Mouse (Mus musculus): Measurements from ENCODE around the gene Parg.

Parg gene

GRCm38 (mm10) chr14:32201791-32202451 lies at the start of gene Parg, which contains the start of gene Timm23:
Gene Parg (plus strand): TSS chr14:32201949.
Gene Timm23 (minus strand): TSS chr14:32201898.
- Histone ChIP-seq H3K36me3 (ENCODE audit: control insufficient read depth, insufficient read depth, low read length, poor library complexity, severe bottlenecking) (0 out of 2 replicates have a peak, but pooled peaks cover 2% of the 10 kb centered on the region), H3K27me3 (ENCODE audit: control insufficient read depth, insufficient read depth, low read length, poor library complexity, severe bottlenecking) (no peaks in the 10 kb centered on the region)
- DNase-seq (ENCODE audit: low read depth, low spot score), result peak; percentile 83

- no peak for DNase-seq (ENCODE audit: low read depth, low spot score)
- no peaks in the 10 kb centered on the region for H3K36me3 ChIP-seq (ENCODE audit: control insufficient read depth, insufficient read depth, low read length, poor library complexity, severe bottlenecking)
Observed at GRCm38 (mm10) chr14:32152243-32152965, 49.3 kb upstream of the Parg start.

GRCm38 (mm10) chr14:32153156-32153555 lies 48.6 kb upstream of the Parg start:
- no peaks in the 10 kb centered on the region for H3K27me3 ChIP-seq (ENCODE audit: control insufficient read depth, insufficient read depth, low read length, poor library complexity, severe bottlenecking)
- H3K36me3 ChIP-seq (ENCODE audit: control insufficient read depth, insufficient read depth, low read length, poor library complexity, severe bottlenecking), result no peaks in the 10 kb centered on the region
- DNase-seq (ENCODE audit: low read depth, low spot score), result no peak

More at GRCm38 (mm10) chr14:32152243-32152965, 49.3 kb upstream of the Parg start:
- H3K27me3 ChIP-seq (ENCODE audit: control insufficient read depth, insufficient read depth, low read length, poor library complexity, severe bottlenecking), result no peaks in the 10 kb centered on the region

GRCm38 (mm10) chr14:32154758-32155157 lies 47.0 kb upstream of the Parg start:
- Histone ChIP-seq H3K27me3 (ENCODE audit: control insufficient read depth, insufficient read depth, low read length, poor library complexity, severe bottlenecking) (no peaks in the 10 kb centered on the region), H3K36me3 (ENCODE audit: control insufficient read depth, insufficient read depth, low read length, poor library complexity, severe bottlenecking) (no peaks in the 10 kb centered on the region)
- DNase-seq (ENCODE audit: low read depth, low spot score), result no peak

- peak; percentile 76 for DNase-seq (ENCODE audit: low read depth, low spot score)
Observed at GRCm38 (mm10) chr14:32159150-32159670, 42.5 kb upstream of the Parg start.

GRCm38 (mm10) chr14:32159690-32160246 lies 42.0 kb upstream of the Parg start, which contains the start of gene Ncoa4:
Gene Ncoa4 (plus strand): TSS chr14:32159865.
- Histone ChIP-seq H3K36me3 (ENCODE audit: control insufficient read depth, insufficient read depth, low read length, poor library complexity, severe bottlenecking) (no peaks in the 10 kb centered on the region), H3K27me3 (ENCODE audit: control insufficient read depth, insufficient read depth, low read length, poor library complexity, severe bottlenecking) (no peaks in the 10 kb centered on the region)
- peak; percentile 99 for DNase-seq (ENCODE audit: low read depth, low spot score)

More at GRCm38 (mm10) chr14:32159150-32159670, 42.5 kb upstream of the Parg start:
- Histone ChIP-seq H3K36me3 (ENCODE audit: control insufficient read depth, insufficient read depth, low read length, poor library complexity, severe bottlenecking) (no peaks in the 10 kb centered on the region), H3K27me3 (ENCODE audit: control insufficient read depth, insufficient read depth, low read length, poor library complexity, severe bottlenecking) (no peaks in the 10 kb centered on the region)

- no peak for DNase-seq (ENCODE audit: low read depth, low spot score)
- Histone ChIP-seq H3K36me3 (ENCODE audit: control insufficient read depth, insufficient read depth, low read length, poor library complexity, severe bottlenecking) (no peaks in the 10 kb centered on the region), H3K27me3 (ENCODE audit: control insufficient read depth, insufficient read depth, low read length, poor library complexity, severe bottlenecking) (no peaks in the 10 kb centered on the region)
Observed at GRCm38 (mm10) chr14:32160563-32160962, 41.2 kb upstream of the Parg start.

- Histone ChIP-seq H3K27me3 (ENCODE audit: control insufficient read depth, insufficient read depth, low read length, poor library complexity, severe bottlenecking) (no peaks in the 10 kb centered on the region), H3K36me3 (ENCODE audit: control insufficient read depth, insufficient read depth, low read length, poor library complexity, severe bottlenecking) (no peaks in the 10 kb centered on the region)
- no peak for DNase-seq (ENCODE audit: low read depth, low spot score)
Observed at GRCm38 (mm10) chr14:32161090-32161885, 40.5 kb upstream of the Parg start.

- H3K27me3 ChIP-seq (ENCODE audit: control insufficient read depth, insufficient read depth, low read length, poor library complexity, severe bottlenecking), result no peaks in the 10 kb centered on the region
- H3K36me3 ChIP-seq (ENCODE audit: control insufficient read depth, insufficient read depth, low read length, poor library complexity, severe bottlenecking), result no peaks in the 10 kb centered on the region
- DNase-seq (ENCODE audit: low read depth, low spot score), result no peak
Observed at GRCm38 (mm10) chr14:32162231-32162630, 39.5 kb upstream of the Parg start.

- Histone ChIP-seq H3K36me3 (ENCODE audit: control insufficient read depth, insufficient read depth, low read length, poor library complexity, severe bottlenecking) (no peaks in the 10 kb centered on the region), H3K27me3 (ENCODE audit: control insufficient read depth, insufficient read depth, low read length, poor library complexity, severe bottlenecking) (no peaks in the 10 kb centered on the region)
- DNase-seq (ENCODE audit: low read depth, low spot score), result no peak
Observed at GRCm38 (mm10) chr14:32163203-32163888, 38.4 kb upstream of the Parg start.

- H3K27me3 ChIP-seq (ENCODE audit: control insufficient read depth, insufficient read depth, low read length, poor library complexity, severe bottlenecking), result no peaks in the 10 kb centered on the region
- no peaks in the 10 kb centered on the region for H3K36me3 ChIP-seq (ENCODE audit: control insufficient read depth, insufficient read depth, low read length, poor library complexity, severe bottlenecking)
- no peak for DNase-seq (ENCODE audit: low read depth, low spot score)
Observed at GRCm38 (mm10) chr14:32164173-32165051, 37.3 kb upstream of the Parg start.

GRCm38 (mm10) chr14:32165278-32166061 lies 36.3 kb upstream of the Parg start:
- H3K36me3 ChIP-seq (ENCODE audit: control insufficient read depth, insufficient read depth, low read length, poor library complexity, severe bottlenecking), result no peaks in the 10 kb centered on the region
- H3K27me3 ChIP-seq (ENCODE audit: control insufficient read depth, insufficient read depth, low read length, poor library complexity, severe bottlenecking), result no peaks in the 10 kb centered on the region
- peak; percentile 90 for DNase-seq (ENCODE audit: low read depth, low spot score)

- H3K36me3 ChIP-seq (ENCODE audit: control insufficient read depth, insufficient read depth, low read length, poor library complexity, severe bottlenecking), result no peaks in the 10 kb centered on the region
- no peaks in the 10 kb centered on the region for H3K27me3 ChIP-seq (ENCODE audit: control insufficient read depth, insufficient read depth, low read length, poor library complexity, severe bottlenecking)
- DNase-seq (ENCODE audit: low read depth, low spot score), result no peak
Observed at GRCm38 (mm10) chr14:32166062-32166441, 35.7 kb upstream of the Parg start.
